Mouse (Mus musculus) heart, adult 2 months (tissue): ENCODE results near the gene Sntb2.
A peak's percentile ranks its signal among the peaks of the same experiment; 100 is the strongest.
"Not testable (repeated sequence)": the region's sequence is repeated elsewhere in the genome, so short reads cannot be mapped to it uniquely, and the experiment has no call there.

Source experiments
- CTCF ChIP-seq: fragments of 200-600 bp; IDR thresholded peaks from 2 replicates; pipeline ENCODE4 v1.8.1; 2022; ENCODE audit warnings: antibody characterized with exemption, mild to moderate bottlenecking, moderate library complexity
- EP300 ChIP-seq: fragments of 200-500 bp; IDR thresholded peaks from 2 replicates; pipeline ENCODE4 v1.6.1; 2011; ENCODE audit warnings: low read depth, low read length, control low read depth; ENCODE audit not compliant: insufficient read depth
- POLR2A ChIP-seq: fragments of 200-500 bp; IDR thresholded peaks from 2 replicates; pipeline ENCODE4 v1.6.1; 2011; ENCODE audit warnings: mild to moderate bottlenecking, low read depth, low read length, control low read depth; ENCODE audit not compliant: insufficient read depth

DNA sequence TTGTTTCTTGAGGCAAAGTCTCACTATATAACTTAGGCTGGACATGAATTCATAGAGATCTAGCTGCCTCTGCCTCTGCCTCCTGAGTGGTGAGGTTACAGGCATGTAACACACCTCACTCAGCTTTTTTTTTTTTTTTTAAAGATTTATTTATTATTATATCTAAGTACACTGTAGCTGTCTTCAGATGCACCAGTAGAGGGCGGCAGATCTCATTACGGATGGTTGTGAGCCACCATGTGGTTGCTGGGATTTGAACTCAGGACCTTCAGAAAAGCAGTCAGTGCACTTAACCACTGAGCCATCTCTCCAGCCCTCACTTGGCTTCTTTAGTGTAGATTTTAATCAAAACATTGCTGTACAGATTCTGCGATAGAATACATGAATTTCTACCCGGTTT, 60.8 kb downstream of the Sntb2 start:
- TF ChIP-seq EP300, POLR2A: not testable (repeated sequence)
- peak; percentile 58 for TF ChIP-seq CTCF
